Mouse (Mus musculus) MEL (cell line): ENCODE results near the gene Nrg4.

Experiments used
- CTCF ChIP-seq, 3 experiments: IDR thresholded peaks in 2 of 3; conservative IDR thresholded peaks in 1 of 3; 2 replicates each; pipeline ENCODE4 v1.5.1; 2011 to 2012; ENCODE audit warnings: low read length in 3 of 3, low read depth in 2 of 3, mild to moderate bottlenecking in 2 of 3, improper control_type of control experiment in 1 of 3, inconsistent platforms in 1 of 3, mixed read lengths in 1 of 3, moderate library complexity in 1 of 3; ENCODE audit not compliant: control insufficient read depth in 1 of 3, insufficient read depth in 1 of 3, poor library complexity in 1 of 3, severe bottlenecking in 1 of 3
- EP300 ChIP-seq, 2 experiments: IDR thresholded peaks; 2 replicates each; pipeline ENCODE4 v1.6.1; 2011; ENCODE audit warnings: improper control_type of control experiment in 2 of 2, low read length in 2 of 2, low read depth in 1 of 2, mild to moderate bottlenecking in 1 of 2
- MAFK ChIP-seq: IDR thresholded peaks from 2 replicates; pipeline ENCODE4 v1.6.1; 2011; ENCODE audit warnings: low read depth, mild to moderate bottlenecking, low read length, improper control_type of control experiment, borderline replicate concordance
- RCOR1 ChIP-seq: IDR thresholded peaks from 2 replicates; pipeline ENCODE4 v1.6.1; 2012; ENCODE audit warnings: low read depth, mild to moderate bottlenecking, inconsistent platforms, low read length, improper control_type of control experiment
- SIN3A ChIP-seq: IDR thresholded peaks from 2 replicates; pipeline ENCODE4 v1.6.1; 2012; ENCODE audit warnings: low read length, improper control_type of control experiment, inconsistent platforms
- TCF12 ChIP-seq: IDR thresholded peaks from 2 replicates; pipeline ENCODE4 v1.6.1; 2014; ENCODE audit warnings: low read depth, mild to moderate bottlenecking, inconsistent platforms, low read length, improper control_type of control experiment, moderate library complexity
- USF1 ChIP-seq: IDR thresholded peaks from 2 replicates; pipeline ENCODE4 v1.6.1; 2014; ENCODE audit warnings: low read depth, mild to moderate bottlenecking, inconsistent platforms, low read length, improper control_type of control experiment, moderate library complexity
- ZKSCAN1 ChIP-seq: IDR thresholded peaks from 2 replicates; pipeline ENCODE4 v1.6.1; 2012; ENCODE audit warnings: low read depth, mild to moderate bottlenecking, inconsistent platforms, low read length, improper control_type of control experiment, moderate library complexity

DNA sequence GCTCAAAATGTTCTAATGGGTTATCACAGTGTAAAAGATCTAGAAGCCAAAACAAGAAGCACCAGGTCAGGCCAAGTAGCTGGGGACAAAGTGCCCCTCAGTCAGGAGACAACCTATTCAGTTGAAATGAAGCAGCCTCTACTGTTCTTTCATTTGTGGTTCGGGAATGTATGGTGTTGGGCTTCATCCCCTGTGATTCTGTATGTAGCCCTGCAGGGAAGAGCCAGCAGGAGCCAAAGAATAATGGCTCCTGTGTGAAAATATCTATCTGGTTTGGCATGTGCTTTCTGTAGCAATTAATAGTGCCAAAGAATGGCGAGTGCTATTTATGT, 118.2 kb downstream of the Nrg4 start:
- TF ChIP-seq ZKSCAN1 (no peak), TCF12 (no peak), USF1 (no peak), MAFK (no peak), EP300 (IDR thresholded peaks at IDR 0.05; ENCODE audit: low read depth in 1 of 2, low read length in 2 of 2) (no peak), CTCF (IDR thresholded peaks at IDR 0.05 in 2 of 3, conservative IDR thresholded peaks at IDR 0.05 in 1 of 3; ENCODE audit: control insufficient read depth in 1 of 3, insufficient read depth in 1 of 3, low read depth in 2 of 3, low read length in 3 of 3, poor library complexity in 1 of 3, severe bottlenecking in 1 of 3) (no peak), RCOR1 (no peak), SIN3A (no peak)
